Mouse (Mus musculus): ENCODE measurements around the gene AK157302. TPM values are rescaled to one million over a fixed set of nuclear protein-coding genes. Genes with fewer than 3 reads are reported as not detected.
"Not testable (repeated sequence)": the region's sequence is repeated elsewhere in the genome, so short reads cannot be mapped to it uniquely, and the experiment has no call there.

AK157302 gene
- total RNA-seq (2021) = 10 to 100 TPM; 21.6 to 25.9 TPM
- long read RNA-seq, experiment 1, transcript AK157302-201 (1 exons, 1,924 nt) = major isoform, 66 of 66 reads
- long read RNA-seq, experiment 1, partial matches to known transcripts = 0 of 66 reads
- long read RNA-seq, experiment 1, other reads (novel, unspliced or antisense) = 0 of 66 reads
- long read RNA-seq, experiment 2, transcript AK157302-201 (1 exons, 1,924 nt) = major isoform, 50 of 50 reads
- long read RNA-seq, experiment 2, partial matches to known transcripts = 0 of 50 reads
- long read RNA-seq, experiment 2, other reads (novel, unspliced or antisense) = 0 of 50 reads

DNA sequence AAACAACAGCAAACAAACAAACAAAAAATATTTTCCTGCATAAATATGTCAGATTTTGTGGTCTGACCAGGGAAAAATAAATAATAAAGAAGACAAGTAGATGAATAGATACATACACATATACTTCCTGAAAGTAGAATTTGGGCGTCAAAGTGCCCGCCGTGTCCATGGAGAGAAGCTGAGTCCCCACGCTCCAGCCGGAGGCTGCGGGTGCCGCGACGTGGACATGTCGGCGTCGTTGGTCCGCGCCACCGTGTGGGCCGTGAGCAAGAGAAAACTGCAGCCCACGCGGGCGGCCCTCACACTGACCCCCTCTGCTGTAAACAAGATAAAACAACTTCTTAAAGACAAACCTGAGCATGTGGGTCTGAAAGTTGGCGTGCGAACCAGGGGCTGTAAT lies at the start of gene AK157302:
TSS of gene AK157302 (plus strand) at position 144 of the 400 bp plus-strand sequence.
- no peak for DNase-seq (ENCODE audit: low spot score in 2 of 2)

DNA sequence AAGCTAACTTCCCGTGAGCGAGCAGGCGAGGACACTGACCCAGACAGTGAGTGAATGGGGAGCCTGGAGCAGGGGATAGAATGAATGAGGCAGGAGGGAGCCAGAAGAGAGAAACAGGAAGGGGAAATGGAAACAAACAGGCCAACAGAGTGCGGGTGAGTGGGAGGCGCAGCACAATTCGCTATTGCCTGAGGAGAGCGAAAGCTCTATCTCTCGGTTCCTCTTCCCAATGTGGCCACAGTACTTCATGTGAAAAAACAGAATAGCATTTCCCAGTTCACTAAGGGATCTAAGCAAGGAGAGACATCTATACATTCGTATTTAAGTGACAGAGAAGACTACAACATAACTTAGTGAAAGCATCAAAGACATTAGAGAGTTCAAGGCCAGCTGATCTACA lies 48.2 kb upstream of the AK157302 start:
- DNase-seq (ENCODE audit: low spot score in 2 of 2) = no peak

DNA sequence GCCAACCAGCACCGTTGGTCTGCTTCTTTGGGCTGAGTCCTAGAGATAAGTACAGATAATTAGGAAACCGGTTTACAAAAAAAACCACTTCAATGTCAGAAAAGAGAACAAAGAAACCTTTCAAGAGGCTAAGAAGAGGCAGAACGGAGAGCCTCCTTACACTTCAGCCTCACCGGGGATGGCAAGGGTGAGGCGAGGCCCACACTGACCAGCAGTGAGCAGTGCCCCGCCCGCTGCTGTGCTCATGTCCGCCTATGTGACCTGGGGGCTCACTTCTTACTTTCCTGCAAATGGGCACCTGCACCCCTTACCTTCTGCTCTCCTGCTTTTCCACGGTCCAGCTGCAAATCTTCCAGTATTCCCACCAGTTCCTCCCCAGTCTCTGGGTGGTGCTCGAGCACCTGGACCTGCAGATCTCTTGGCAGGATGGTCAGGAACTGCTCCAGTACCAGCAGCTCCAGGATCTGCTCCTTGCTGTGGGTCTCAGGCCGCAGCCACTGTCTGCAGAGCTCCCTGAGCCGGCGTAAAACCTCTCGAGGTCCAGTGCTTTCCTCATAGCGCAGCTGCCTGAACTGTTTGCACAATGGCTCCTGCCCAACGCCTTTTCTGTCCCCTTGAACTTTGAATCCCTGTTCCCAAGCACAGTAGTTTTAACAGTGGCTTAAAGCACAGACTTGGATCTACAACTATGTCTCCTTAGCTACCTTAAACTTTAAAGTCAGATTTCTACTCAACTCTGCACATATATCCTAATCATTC lies 47.0 kb upstream of the AK157302 start:
- no peak for DNase-seq (ENCODE audit: low spot score in 2 of 2)

DNA sequence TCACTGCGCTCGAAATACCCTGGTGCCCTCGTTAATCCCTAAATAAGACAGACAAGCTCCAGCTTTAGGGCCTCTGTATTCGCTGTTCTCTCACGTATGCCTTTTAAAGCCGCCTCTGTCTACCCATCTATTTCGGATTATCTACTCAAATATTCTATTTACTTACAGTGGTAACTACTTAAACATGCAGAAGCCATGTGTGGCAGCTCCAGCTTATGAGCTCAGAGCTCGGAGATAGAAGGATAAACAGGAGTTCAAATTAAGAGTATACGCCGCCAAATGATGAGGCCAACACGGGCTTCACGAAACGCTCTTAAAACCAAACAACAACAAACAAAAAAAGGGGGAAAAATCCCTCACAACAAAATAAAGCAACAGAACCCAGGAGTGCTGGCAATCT lies 42.0 kb upstream of the AK157302 start:
- no peak for DNase-seq (ENCODE audit: low spot score in 2 of 2)

DNA sequence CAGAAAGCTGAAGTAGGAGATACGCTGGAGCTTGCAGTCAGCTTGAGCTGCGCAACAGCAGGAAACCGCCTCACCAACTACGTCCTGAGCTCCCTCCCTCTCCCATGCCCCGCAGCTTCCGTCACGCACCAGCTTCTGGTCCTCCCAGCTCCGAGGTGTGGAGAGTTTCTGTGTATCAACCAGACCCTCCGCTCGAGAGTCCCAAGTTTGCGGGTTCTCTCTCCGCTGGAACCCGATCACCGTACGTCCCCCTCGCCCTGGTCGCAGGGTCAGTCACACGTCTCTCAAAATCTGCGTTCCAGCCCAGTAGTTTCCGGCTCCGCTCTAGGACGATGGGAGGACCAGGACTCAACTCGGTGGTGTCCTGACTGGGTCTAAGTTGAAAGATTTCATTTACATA lies 41.6 kb upstream of the AK157302 start, which contains the start of gene Zscan26:
TSS of gene Zscan26 (minus strand) at position 282 of the 400 bp plus-strand sequence.
- peak; percentile 83 to 87 for DNase-seq (ENCODE audit: low spot score in 2 of 2)

GRCm38 (mm10) chr13:21454133-21454532 lies 40.9 kb upstream of the AK157302 start:
- no peak for DNase-seq (ENCODE audit: low spot score in 2 of 2)

GRCm38 (mm10) chr13:21456347-21456746 lies 38.7 kb upstream of the AK157302 start:
- no peak for DNase-seq (ENCODE audit: low spot score in 2 of 2)

GRCm38 (mm10) chr13:21462516-21462915 lies 32.5 kb upstream of the AK157302 start:
- not testable (repeated sequence) for DNase-seq (ENCODE audit: low spot score in 2 of 2)

GRCm38 (mm10) chr13:21467336-21467735 lies 27.7 kb upstream of the AK157302 start:
- DNase-seq (ENCODE audit: low spot score in 2 of 2) = no peak

GRCm38 (mm10) chr13:21468061-21469019 lies 26.7 kb upstream of the AK157302 start, which contains the start of gene Nkapl:
Gene Nkapl (minus strand): TSS chr13:21468509.
- peak; percentile 81 for DNase-seq (ENCODE audit: low spot score in 2 of 2)

GRCm38 (mm10) chr13:21469097-21469496 lies 25.9 kb upstream of the AK157302 start:
- no peak for DNase-seq (ENCODE audit: low spot score in 2 of 2)

- DNase-seq (ENCODE audit: low spot score in 2 of 2) = no peak
Observed at GRCm38 (mm10) chr13:21472427-21472826, 22.6 kb upstream of the AK157302 start.

GRCm38 (mm10) chr13:21478759-21479670 lies 16.0 kb upstream of the AK157302 start, which contains the start of the genes Zkscan4 and Gm10065:
Gene Zkscan4 (plus strand): TSS chr13:21478907.
Gene Gm10065 (minus strand): TSS chr13:21479441.
- peak; percentile 78 to 82 for DNase-seq (ENCODE audit: low spot score in 2 of 2)

- DNase-seq (ENCODE audit: low spot score in 2 of 2) = no peak
Observed at GRCm38 (mm10) chr13:21486881-21487280, 8.1 kb upstream of the AK157302 start.

- DNase-seq (ENCODE audit: low spot score in 2 of 2) = no peak
Observed at GRCm38 (mm10) chr13:21492847-21493246, 2.2 kb upstream of the AK157302 start.

DNA sequence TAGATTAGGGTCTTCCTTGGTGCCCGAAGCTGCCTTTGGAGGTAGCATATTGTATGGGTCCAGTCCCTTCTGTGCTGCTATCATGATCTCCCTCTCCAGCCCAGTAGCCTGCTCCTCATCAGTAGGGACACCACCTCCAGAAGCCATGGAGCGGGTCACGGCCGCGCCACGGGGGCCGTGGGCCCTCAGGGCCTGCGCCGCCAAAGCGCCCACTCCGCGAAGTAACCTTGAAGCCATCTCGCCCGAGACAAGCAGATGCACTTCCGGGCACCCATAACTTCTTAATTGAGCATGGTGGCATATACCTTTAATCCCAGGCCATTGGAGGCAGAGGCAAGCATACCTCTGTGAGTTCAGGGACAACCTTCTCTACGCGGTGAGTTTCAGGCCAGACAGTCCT lies 6.2 kb downstream of the AK157302 start, which contains the start of gene Gm11273:
TSS of gene Gm11273 (minus strand) at position 237 of the 400 bp plus-strand sequence.
- DNase-seq (ENCODE audit: low spot score in 2 of 2) = not testable (repeated sequence)

GRCm38 (mm10) chr13:21502296-21502695 lies 7.3 kb downstream of the AK157302 start:
- no peak for DNase-seq (ENCODE audit: low spot score in 2 of 2)

GRCm38 (mm10) chr13:21506221-21506649 lies 11.2 kb downstream of the AK157302 start:
- peak; percentile 67 to 80 for DNase-seq (ENCODE audit: low spot score in 2 of 2)

- DNase-seq (ENCODE audit: low spot score in 2 of 2) = no peak
Observed at GRCm38 (mm10) chr13:21530136-21530535, 35.1 kb downstream of the AK157302 start.

DNA sequence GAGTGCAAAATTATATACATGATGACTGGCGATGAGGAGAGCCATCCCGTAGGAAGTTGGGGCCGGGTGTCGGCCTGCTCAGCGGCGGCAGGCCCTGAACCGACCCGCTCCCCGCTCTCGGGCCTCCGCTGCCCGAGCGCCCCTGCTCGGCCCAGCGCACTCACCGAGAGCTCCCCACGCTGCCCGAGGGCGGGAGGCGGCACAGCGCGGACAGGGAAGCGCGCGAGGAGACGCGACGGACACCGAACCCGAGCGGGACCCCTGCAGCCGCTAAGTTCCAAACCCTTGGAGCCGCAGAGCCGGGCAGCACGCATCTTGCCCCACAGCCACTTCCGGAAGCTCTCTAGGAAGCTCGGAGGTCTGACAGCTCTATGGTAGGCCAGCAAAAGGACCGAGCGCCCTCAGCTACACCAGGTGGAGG lies 35.8 kb downstream of the AK157302 start, which contains the start of gene Zkscan8:
TSS of gene Zkscan8 (minus strand) at position 340 of the 421 bp plus-strand sequence.
- DNase-seq (ENCODE audit: low spot score in 2 of 2) = peak; percentile 85 to 88
